Mouse (Mus musculus): ENCODE results near the gene Lrp1.

The Lrp1 gene

DNA sequence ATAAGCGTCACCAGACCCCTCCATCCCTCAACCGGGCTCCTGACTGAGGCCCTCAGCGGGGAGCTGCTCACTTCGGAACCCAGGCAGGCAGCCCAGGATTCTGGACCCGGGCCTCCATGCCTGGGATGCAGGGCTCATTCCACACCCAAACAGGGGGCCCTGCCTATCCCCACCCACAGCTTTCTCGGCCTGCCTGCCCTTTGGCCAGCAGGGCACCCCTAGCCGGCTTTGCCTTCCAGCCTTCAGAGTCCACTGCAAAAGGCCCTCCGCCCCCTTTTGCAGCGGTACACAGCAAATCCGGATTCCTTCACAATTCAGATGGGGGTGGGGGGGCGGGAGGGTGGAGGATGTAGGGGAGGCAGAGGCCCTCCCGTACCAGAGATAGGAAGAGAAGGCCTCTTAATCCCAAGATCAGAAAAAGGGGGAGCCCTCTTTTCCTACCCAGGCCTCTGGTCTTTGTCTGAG is 975 bp downstream of the Lrp1 start:
- in situ Hi-C loops (cut with MboI; ENCODE audit: unreplicated experiment in 2 of 2), result loop anchor here in 1 of 2 experiments (10.0 kb wide), 1 partner anchor 45 kb away; no protein-coding TSS in a partner anchor

DNA sequence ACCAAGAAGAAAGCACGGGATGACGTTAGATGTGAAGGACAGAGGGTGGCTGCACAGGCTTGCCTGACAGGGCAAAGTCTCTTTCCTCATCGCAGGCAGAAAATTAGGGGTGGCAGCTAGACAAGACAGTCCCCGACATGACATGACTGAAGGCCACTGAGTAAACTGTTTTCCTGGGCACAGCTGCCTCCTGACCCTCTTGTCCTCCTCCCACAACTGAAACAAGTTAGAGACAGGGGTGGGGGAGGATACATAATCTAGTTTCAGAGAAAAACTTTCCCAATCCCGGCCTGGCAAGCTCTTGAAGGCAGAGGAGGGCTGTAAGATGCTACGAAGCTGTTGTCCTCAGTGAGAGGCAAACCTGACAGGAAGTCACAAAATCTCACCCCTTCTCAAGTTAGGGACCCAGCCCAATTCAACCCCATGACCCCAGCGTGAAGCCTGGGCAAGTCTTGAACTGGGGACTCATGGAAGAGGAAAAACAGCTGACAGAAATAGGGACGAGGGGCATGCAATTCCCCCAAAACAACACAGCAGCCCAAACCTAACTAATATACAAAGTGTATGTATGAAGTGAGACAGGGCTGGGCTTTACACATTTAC is 1.7 kb downstream of the Lrp1 start:
- in situ Hi-C loops (cut with MboI; ENCODE audit: unreplicated experiment in 2 of 2), result no loop called here

DNA sequence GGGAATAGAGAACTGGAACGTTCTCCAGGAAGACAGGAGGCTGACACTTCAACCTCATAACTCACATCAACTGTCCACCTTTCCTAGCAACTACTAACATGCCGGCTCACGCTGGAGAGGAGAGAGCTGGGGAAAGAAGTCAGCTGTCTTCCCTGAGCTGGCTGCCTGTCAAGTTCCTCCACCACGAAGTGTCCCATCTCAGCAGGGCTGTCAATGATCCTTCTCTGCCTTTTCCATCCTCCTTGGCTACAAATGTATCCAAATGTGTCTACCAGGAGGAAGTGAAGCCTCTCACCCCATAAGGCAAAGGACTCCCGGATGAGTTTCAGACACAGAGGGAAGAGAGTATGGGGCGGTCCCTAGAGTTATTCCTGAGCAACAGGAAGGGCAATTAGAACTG is 2.8 kb downstream of the Lrp1 start:
- in situ Hi-C loops (cut with MboI; ENCODE audit: unreplicated experiment in 2 of 2), result no loop called here

DNA sequence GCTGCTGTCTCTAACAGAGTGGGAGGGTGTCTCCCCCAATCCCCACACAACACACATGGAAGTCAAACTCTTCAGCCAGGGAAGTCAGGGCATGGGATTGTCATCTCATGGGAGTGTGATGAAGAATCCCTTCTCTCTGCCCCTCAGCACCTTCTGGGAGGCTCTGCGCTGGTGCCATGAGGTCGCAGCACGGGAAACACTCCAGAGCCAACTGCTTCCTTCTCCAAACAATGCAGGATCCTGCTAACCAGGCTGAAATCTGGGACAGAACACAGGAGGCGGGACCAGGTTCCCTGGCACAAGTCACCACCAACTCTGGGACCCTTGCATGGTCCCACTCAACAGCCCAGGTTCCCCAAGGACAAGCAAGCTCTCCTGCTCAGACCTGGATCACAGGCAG is 3.7 kb downstream of the Lrp1 start:
- in situ Hi-C loops (cut with MboI; ENCODE audit: unreplicated experiment in 2 of 2), result no loop called here

DNA sequence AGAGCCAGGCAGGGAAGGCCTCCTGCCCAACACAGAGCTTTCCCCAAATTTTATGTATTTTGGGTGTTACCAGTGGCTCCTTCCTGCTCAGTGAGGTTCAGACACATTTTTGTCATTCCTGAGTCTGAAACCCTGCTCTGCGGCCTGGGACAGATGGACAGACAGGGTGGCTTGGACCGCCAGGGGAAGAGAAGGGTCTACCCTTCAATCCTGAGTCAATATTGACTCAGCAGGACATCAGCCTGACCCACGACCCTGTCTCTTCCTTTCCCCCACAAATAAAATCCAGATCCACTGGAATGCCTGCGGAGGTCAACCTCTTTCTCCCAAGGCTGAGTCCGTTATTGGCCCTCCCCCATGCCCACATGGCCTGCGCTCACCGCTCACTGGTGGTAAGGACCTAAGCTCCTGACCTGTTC is 4.7 kb downstream of the Lrp1 start:
- in situ Hi-C loops (cut with MboI; ENCODE audit: unreplicated experiment in 2 of 2), result no loop called here

DNA sequence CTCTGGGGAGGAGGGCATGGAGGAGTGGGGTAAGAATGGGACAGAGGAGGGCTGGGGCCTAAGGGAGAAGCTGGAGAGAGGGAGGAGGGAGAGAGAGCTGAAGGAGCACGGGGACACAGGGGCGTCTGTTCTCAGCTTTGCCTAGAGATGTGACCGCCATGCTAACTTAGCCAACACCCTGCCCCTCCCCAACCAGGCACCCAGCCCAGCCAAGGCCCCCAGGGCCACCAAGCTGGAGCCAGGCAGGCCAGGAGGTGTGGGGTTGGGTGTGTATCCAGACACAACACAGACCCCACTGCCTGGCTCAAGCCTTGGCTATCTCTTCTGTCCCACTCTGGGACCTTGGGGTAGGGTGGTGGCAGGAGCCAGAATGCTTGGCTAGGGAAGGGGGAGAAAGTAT is 5.4 kb downstream of the Lrp1 start:
- in situ Hi-C loops (cut with MboI; ENCODE audit: unreplicated experiment in 2 of 2), result no loop called here

DNA sequence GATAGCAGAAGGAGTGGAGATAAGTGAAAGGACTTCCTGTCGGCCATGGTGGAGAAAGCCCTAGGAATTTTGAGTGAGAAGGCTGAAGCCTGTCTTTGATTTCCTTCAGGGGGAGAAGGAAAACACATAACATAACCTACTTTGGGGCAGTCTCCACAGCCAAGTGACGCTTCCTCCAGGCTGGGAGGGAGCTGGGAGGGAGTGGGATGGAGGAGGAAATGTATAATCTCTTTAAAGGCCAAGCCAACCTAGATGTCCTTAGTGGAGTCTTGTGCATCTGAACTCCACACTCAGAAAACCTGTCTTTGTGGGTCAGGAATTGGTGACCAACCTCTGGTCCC is 5.9 kb downstream of the Lrp1 start:
- in situ Hi-C loops (cut with MboI; ENCODE audit: unreplicated experiment in 2 of 2), result no loop called here

DNA sequence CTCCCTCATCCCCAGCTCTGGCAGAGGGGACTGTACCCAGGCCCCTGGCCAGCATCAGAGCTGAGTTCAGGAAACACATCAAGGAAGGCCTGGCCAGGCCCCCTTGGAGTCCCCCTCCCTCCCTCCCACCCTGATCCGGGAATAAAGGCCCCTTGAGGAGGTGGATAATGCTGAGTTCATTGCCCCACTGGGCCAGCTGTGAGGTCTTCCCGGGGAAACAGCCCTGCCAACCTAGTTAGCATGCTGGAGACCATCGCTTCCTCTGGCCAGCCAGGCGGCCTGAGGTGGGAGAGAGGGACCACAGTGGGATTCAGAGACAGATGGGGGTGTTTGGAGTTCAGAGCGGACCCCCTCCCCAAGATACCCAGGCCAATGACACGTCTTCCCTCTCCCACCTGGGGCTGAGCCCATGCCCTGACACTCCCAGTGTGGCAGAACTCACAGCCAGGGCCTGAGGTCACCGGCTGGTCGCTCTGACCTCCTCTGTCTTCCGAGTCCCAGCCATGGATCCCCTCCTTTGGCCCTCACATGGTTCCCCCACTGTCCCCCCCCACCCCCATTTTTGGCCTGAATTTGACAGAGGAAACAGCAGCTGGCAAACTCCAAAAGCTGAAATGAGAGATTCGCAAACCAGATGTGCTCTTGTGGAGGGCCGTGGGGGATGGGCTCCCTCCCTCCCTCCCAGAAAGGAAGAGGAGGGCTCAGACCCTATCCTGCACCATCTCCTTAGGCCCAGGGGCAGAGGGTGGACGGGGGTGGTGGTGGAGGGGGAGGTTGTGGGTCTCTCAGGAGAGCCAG is 6.5 kb downstream of the Lrp1 start:
- in situ Hi-C loops (cut with MboI; ENCODE audit: unreplicated experiment in 2 of 2), result loop anchor here in 1 of 2 experiments (5.0 kb wide), 1 partner anchor 37 kb away; no protein-coding TSS in a partner anchor

DNA sequence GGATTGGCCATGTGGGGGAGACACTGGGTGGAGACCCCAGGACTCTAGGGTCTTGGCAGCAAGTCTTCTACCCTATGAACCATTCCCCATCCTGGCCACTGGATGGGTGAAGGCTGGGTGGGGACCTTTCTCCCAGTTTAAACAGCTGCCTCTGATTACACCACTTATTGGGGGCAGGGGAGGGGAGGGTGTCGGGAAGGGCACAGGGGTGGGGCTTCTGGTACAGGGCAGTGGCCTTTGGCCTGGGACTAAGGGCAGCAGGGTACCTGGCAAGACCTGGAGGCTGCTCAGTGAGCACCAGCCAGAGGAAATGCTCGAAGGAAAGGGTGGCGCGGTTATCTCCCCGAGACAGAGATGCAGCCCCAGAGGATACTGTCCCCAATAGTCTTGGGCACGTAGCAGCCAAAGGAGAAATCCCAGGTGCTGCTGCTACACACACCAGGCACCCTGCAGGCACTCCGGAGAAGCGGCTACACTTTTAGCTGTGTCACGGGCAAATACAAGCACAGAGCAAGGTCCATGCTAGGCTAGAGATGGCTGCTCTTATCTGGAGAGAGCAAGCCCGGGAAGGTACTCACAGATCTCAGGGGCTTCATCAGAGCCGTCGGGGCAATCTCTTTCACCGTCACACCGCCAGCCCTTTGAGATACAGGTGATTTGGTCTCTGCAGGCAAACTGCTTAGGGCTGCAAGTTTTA is 8.7 kb downstream of the Lrp1 start:
- in situ Hi-C loops (cut with MboI; ENCODE audit: unreplicated experiment in 2 of 2), result loop anchor here in 1 of 2 experiments (5.0 kb wide), 1 partner anchor 35 kb away; no protein-coding TSS in a partner anchor

DNA sequence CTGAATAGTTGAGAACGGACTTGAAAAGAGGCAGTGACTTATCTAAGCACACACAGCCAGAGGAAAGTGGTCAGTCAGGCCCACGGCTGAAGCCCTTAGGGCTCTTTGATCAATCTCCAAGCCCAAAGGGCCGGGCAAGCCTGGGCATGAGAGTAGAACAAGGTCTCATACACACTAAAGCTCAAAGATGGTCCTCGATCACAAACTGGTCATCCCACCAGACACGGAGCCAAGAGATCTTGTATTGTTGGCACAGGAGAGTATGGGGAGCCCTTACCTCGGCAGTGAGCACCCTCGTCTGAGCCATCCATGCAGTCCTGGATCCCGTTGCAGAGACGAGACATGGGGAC is 10.9 kb downstream of the Lrp1 start:
- in situ Hi-C loops (cut with MboI; ENCODE audit: unreplicated experiment in 2 of 2), result loop anchor here in 1 of 2 experiments (5.0 kb wide), 1 partner anchor 33 kb away; no protein-coding TSS in a partner anchor

DNA sequence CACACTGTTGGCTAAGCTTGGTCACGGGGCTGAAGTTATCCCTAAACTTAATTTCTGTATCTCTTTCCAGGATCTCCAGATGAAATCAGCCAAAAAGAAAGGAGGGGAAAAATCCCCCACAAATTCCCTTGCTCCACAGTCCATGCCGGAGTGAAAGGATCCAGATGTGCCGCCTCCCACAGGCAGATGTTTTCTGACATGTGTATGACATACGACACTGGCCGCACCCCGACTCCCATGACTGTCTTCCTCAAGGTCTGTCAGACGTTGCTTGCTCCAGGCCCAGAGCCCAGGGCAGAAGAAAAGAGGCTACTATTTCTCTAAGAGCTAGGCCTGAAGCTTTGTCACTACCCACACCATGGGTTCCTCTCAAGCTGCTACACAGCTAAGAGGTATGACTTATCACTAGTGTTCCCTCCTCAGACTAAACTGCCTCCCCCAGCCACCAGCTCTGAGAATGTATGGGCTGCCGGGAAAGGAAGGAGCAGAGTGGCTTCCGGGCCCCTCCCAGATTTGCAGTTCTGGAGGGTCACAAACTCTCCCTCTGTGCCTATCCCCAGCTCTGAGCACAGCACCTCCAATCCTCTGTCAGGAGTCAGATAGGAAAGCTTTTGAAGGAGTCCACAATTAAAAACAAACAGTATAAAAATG is 11.4 kb downstream of the Lrp1 start:
- in situ Hi-C loops (cut with MboI; ENCODE audit: unreplicated experiment in 2 of 2), result loop anchor here in 1 of 2 experiments (5.0 kb wide), 1 partner anchor 32 kb away; no protein-coding TSS in a partner anchor

DNA sequence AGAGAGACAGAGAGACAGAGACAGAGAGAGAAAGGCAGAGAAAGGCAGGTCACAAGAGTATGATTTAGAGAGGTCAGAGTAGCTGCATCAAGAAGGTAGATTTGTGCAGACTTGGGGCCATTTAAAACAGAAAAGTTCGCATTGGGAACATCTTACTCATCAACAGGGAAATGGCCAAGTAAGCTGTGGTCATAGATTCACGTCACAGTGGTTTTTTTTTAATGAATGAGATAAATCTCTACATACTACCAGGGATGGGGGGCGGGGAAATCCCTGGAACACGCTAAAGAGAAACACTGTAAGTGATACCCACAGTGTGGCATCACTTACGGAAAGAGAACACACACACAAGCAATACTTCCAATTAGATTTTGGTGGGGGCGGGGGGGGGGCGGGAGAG is 13.9 kb downstream of the Lrp1 start:
- in situ Hi-C loops (cut with MboI; ENCODE audit: unreplicated experiment in 2 of 2), result no loop called here

DNA sequence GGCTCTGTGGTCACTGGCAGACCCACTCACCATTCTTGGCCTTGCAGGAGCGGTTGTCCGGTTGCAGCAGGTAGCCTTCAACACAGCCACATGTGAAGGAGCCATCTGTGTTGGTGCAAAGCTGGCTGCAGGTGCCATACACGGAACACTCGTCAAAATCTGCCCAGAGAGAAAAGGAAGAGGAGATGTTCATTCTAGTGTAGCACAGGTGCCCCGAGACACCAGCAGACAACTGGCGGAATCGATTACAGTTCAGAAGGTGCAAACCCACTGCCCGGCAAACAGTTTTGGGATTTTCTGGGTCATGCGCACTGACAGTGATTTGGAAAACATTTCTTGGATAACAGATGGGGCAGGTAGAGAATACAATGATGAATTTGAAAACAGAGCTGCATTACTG is 15.2 kb downstream of the Lrp1 start:
- in situ Hi-C loops (cut with MboI; ENCODE audit: unreplicated experiment in 2 of 2), result no loop called here

DNA sequence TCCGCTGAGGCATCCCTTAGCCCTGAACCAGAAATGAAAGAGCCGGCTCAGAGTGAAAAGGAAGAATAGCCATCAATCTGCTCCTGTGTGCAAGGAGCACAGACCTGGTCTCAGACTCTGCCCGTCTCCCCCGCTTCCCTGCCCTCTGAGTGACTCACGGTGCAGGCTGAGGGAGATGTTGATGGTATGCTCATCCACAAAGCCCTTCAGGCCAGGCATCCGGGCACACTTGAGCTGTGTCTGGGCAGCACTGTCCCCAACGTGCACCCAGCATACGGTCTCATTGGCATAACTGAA is 15.7 kb downstream of the Lrp1 start:
- in situ Hi-C loops (cut with MboI; ENCODE audit: unreplicated experiment in 2 of 2), result no loop called here

DNA sequence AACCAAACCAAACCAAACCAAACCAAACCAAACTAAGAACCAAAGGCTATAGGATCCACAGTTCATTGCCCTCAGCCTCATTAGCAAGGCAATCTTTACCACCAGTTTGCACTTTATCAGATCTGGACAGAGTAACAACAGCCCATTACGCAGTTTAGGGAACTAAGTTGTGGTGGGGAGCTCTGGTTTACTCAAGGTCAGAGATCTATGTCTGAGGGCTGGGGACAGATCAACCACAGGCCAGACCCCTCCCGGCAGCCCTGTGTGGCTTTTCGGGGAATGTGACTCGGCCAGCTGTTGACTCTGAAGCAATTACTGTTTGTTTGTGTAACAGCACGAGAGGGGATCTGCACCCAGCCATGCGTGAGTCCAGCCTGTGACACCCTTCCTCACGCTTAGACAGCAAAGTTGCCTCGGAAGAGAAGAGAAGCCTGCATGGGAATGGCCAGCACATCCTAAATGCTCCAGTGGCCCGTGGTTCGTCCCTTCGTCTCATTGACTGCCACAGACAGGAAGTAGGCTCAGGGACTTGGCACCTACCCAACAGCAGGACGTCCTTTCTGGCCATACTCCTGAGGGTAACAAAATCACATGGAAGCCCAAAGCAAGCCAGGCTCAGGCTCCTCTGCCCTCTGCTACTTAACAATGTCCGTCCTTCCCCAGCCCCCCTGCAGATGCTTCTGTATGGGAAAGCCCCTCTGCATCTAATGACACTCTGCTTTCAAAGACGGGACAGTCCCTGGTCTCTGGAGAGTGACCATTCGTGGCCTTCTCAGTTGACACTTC is 16.3 kb downstream of the Lrp1 start:
- in situ Hi-C loops (cut with MboI; ENCODE audit: unreplicated experiment in 2 of 2), result no loop called here

DNA sequence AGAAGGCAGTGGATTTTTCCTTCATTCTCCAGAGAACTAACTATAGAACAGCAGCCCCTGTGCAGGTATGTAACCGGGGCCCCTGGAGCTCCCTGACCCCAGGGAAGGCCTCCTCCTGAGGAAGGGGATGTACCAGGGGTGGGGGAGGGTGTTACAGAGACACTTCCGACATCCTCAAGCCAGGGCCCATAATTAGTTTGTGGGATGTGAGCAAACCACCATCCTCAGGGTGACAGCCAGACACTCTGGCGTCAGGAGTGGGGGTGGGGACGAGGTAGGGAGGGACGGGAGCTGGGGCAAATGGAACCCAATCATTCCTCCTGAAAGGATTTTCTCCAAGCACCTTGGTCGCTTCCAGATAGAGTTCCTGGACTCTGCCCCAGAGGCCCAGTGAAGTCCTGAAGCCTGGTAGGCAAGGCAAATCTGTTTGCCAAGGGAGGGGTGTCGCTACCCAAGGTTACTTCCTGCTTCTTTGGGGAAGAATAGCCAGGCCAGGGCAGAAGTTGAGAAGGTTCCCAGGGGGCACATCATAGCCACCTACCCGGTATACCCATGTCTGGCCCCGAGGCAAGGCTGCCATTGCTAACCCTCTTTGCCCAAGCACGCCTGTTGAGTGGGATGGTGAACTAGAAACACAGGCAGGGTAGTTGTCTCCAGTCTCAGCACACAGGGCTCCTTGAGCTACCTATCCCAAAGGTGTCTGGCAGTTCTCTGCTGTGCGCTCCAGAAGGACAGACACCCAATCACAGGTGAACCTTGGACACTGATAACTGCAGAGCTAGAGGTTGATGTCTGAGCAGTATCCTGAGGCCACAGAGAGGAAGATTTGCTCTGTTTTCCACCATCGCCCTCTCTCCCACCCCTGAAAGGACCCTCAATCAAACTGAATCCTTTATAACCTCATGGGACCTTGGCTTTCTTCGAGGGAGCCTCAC is 17.2 kb downstream of the Lrp1 start:
- in situ Hi-C loops (cut with MboI; ENCODE audit: unreplicated experiment in 2 of 2), result no loop called here

DNA sequence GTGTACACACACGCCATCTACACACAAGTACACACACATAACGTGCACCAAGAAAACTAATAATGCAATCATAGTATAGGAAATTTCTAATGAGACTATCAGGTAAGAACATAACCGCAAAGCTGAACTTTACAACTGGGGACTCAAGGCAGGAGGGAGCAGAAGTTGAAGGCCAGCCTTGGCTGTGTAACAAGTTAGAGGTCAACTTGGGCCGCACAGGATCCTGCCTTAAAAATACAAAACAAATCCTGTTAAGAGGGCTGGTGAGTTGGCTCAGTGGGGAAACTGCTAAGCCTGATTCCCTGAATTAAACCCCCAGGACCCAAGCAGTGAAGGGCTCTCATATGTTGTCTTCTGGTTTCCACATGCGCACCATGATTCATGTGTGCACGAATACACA is 18.8 kb downstream of the Lrp1 start:
- in situ Hi-C loops (cut with MboI; ENCODE audit: unreplicated experiment in 2 of 2), result no loop called here

DNA sequence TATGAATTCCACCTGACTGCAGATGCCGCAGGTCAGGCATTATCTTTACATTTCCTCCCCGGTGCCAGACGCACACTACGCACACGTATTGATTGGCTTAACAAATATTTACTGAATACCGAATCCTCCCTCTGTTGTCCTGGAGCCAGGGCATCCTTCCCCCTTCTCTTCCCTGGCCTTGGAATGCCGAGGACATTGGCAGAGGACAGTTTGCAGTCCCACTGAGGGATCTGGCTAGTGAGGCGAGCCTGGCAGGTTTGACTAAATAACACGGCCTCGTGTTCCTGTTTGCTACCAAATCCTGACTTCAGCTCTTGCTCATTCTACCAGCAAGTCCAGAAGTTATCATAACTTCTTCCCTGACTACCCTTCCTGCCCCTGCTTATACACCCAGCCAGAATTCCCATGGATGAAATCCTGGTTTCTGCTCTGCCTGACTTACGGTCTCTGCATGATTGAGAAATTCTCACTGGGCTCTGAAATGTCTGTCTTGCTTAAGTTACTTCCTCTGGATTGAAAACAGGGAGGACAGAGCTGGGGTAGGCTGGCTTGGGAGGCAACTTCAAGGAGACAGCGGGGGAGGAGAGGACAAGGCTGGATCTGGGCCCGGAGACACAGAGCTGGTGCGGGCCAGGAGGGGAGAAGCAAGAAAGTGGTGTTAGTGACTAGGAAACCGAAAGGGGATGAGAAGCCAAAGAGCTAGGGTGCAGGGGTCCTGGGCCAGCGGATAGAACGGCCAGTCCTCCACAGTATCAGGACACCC is 21.0 kb downstream of the Lrp1 start:
- in situ Hi-C loops (cut with MboI; ENCODE audit: unreplicated experiment in 2 of 2), result no loop called here

DNA sequence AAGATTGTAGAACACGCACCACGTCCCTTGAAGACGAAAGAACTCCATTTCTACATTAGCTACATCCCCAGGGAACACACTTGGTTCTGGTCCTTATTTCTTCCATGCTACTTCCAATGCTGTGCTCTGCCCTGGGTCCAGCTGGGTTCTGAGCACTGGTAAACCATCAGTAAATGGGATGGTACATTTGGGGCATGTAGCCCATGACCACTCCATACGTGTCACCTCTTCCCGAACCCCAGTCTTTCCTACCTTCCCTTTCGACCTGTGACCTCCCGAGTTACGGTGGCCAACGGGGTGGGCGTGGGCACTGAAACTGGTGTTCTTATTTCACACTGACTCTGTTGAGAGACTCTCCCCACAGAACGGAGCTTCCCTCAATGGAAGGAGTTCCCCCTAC is 21.7 kb downstream of the Lrp1 start:
- in situ Hi-C loops (cut with MboI; ENCODE audit: unreplicated experiment in 2 of 2), result no loop called here
